ENCODE assay signal across 8 mouse cellular contexts in the genomic region with DNA sequence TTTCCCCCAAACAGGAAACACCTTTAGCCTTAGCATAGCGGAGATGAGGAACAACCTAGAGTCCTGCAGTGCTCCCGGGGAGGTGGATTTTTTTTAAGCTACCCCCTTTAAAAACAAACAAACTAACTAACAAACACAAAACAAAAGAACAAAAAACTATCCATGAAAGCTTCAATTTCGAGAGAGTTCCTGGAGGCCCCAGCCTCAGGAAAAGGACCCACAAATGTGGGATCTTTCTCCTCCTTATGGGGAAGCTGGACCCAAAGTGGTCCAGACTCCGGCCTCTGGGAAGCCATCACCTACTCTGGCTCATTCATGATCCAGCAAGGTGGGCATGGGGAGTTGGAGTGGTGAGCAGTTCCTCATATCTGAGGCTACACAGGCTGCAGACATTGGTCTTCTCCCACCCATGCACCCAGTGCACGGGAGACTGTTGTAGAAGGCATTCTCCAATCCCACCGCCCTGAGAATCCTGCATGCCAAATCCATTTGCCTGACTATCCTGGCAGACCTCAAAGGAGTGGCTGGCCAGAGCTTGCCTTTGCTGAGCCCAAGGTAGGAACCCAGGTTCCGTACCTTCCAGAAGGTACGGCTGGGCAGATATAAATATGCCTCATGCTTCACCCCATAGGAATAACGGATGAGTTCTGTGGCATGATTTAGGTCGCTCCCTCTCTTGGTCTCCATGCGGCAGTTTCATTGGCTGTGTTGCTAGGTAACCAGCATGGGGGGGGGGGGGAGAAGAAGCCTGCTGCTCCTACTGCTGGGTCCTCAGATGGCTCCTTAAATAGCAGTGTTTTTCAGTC. TPM values are rescaled to one million over a fixed set of nuclear protein-coding genes. Genes with fewer than 3 reads are reported as not detected.
DNase-seq lines count a peak whose midpoint lies in the region; ATAC-seq lines count a peak whose summit lies in the region.

No protein-coding gene starts in this region.

- H3K9ac ChIP-seq in forebrain, embryonic 14.5 days (ENCODE audit: low read length): no peak overlapping the region; the same call in 1 of the 2 replicates

- no peaks in the 10 kb centered on the region; the same call in 1 of the 2 replicates for H3K79me2 ChIP-seq in macrophage (ENCODE audit: inconsistent target)

- H3K27me3 ChIP-seq in forebrain, embryonic 14.5 days (replicated peaks; ENCODE audit: control insufficient read depth, insufficient read depth, low read length): no peaks in the 10 kb centered on the region

- DNase-seq in frontal cortex, adult 2 months (ENCODE audit: extremely low spot score in 1 of 2, low spot score in 1 of 2): no peak
- DNase-seq in R1 (ENCODE audit: low read depth, low spot score): peak; percentile 46
- peak; percentile 70 for DNase-seq in forebrain, embryonic 14.5 days (ENCODE audit: low spot score)
- DNase-seq in urinary bladder, postnatal 36 days (ENCODE audit: low spot score in 2 of 2): no peak
- DNase-seq in frontal cortex, postnatal 14 days (ENCODE audit: low spot score in 2 of 2): no peak

- H3K4me2 ChIP-seq in forebrain, embryonic 14.5 days (ENCODE audit: low read length): peak overlapping the region; percentile 23

- H3K27ac ChIP-seq in forebrain, embryonic 14.5 days (ENCODE audit: low read depth, low read length): peak overlapping the region; percentile 84
- H3K27ac ChIP-seq in macrophage: peak overlapping the region; percentile 39

- peaks cover 34% of the 10 kb centered on the region for H3K4me1 ChIP-seq in forebrain, embryonic 14.5 days (ENCODE audit: control insufficient read depth, insufficient read depth, low read length)

- H3K9me3 ChIP-seq in forebrain, embryonic 14.5 days (replicated peaks; ENCODE audit: control insufficient read depth, low read length): no peaks in the 10 kb centered on the region

- 43% methylated on average over 11 of the region's 11 CpGs for WGBS in forebrain, embryonic 14.5 days
- WGBS in macrophage (ENCODE audit: missing documents): 67% methylated on average over 11 of the region's 11 CpGs

- H3K4me3 ChIP-seq in forebrain, embryonic 14.5 days (ENCODE audit: low read depth, low read length): no peak overlapping the region
- H3K4me3 ChIP-seq in macrophage (ENCODE audit: inconsistent target): no peak overlapping the region

- no peaks in the 10 kb centered on the region for H3K36me3 ChIP-seq in forebrain, embryonic 14.5 days (ENCODE audit: control insufficient read depth, insufficient read depth, low read length)
- H3K36me3 ChIP-seq in macrophage (ENCODE audit: inconsistent target): peaks cover 40% of the 10 kb centered on the region

- ATAC-seq in frontal cortex, adult (ENCODE audit: low TSS enrichment): peak; percentile 14
- ATAC-seq in forebrain, embryonic 14.5 days: peak; percentile 43; the same call in 1 of the 2 replicates
- ATAC-seq in monocyte, adult 5-6 weeks (replicated peaks; ENCODE audit: insufficient number of reproducible peaks, low FRiP score, low TSS enrichment, poor library complexity, severe bottlenecking): no peak

RNA-seq across cellular contexts. Expression of a gene that starts 48.9 kb away (rescaled TPM):
- polyA plus RNA-seq in frontal cortex, adult 2 months (2012; rRNA removed): 11.2 and 12.0 TPM in 2 replicates
- polyA plus RNA-seq in forebrain, embryonic 14.5 days (2014; fragmentation: Nextera tagmentation; extraction: Ambion mirVana): 4.1 and 4.8 TPM in 2 replicates
- 100 to 1,000 TPM in 8 of 26 experiments, 10 to 100 TPM in 18; 23.2 to 147 (median 72.3) TPM for total RNA-seq in macrophage (2018; cell fraction: chromatin; rRNA removed)
- total RNA-seq in macrophage (2018; cell fraction: cytosol; rRNA removed): 100 to 1,000 TPM in 5 of 26 experiments, 10 to 100 TPM in 21; 52.8 to 109 (median 71.9) TPM
- 100 to 1,000 TPM in 6 of 26 experiments, 10 to 100 TPM in 20; 39.5 to 126 (median 74.2) TPM for total RNA-seq in macrophage (2018; cell fraction: nucleus; rRNA removed)
- 61.6 to 83.0 TPM (median 63.6 TPM) in 3 replicates for polyA plus RNA-seq in macrophage (2018)
- 126 to 169 TPM (median 150 TPM) in 3 replicates for total RNA-seq in monocyte, adult 5-6 weeks (2017)

Comparison
In these comparisons a context has a peak if more than half of its experiments do, and no peak if none do; other contexts are left out.
1. DNase-seq: peak in R1 (single experiment) and forebrain, embryonic 14.5 days (single experiment); none in frontal cortex, adult 2 months (0 of 2), urinary bladder, postnatal 36 days (0 of 2) and frontal cortex, postnatal 14 days (0 of 2).